Mouse (Mus musculus): ENCODE measurements around the gene Syde1.

Syde1 gene

DNA sequence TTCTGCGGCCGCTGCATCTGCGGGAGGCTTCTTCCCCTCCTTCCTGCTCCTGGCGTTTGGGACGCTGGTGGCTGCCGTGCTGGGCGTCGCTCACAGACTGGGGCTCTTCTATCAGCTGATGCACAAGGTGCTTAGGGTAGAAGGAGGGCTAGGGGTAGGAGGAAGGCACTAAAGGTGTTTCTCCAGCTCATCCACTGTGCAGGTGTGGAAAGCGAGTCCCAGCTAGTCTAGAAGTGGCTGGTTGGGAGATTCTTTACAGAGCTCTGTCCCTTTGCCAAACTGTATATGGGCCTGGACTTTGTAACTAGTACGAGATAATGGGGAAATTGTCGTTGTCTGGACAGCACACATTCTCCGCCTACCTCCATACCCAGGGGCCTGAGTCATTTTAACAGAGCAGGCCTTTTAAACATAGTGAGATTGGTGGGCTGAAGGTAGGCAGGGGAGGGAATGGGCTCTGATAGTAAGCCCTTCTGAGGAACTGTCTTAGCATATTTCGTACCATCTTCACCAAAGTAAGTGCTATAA lies 16.6 kb downstream of the Syde1 start:
- no peak for DNase-seq

DNA sequence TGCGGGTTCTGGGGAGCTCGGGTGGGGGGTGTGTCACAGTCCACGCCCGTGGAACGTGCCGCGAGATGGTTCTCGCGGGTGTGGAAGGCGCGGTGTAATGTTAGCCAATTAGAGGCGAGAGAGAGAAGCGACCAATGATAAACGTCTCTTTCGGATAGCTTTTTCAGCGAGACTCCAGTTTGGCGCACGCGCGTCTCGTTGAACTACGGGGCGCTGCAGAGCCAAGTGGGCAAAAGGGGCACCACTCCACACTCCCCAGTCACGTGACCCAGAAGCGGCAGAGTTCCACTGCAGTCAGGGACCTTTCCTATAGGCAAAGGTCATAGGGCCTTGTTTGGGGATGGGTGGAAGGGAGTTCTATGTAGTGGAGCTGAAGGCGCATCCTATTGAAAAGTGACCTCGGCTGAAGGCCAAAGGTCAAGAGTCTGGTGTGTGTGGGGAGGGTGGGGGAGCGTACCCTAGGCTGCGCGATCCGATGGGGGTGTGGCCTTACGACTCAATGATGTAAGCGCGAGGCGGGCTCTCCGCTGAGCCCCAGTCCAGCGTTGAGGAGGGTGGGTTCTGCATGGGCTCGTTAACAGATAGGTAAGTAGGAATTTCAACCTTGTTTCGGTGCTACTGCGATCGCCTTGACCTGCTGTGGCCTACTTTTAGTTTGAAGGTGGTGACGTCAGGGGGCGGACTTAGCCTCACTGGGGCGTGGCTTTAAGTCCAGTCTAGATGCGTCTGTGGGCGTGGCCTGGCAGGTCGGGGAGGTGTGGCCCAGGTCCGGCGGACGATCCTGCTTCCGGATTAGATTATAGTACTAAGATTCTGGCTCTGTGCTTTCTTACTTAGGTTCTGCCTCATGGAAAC lies 17.3 kb downstream of the Syde1 start, which contains the start of gene Ilvbl:
Ilvbl (plus strand) TSS at position 97 of the 855 bp plus-strand sequence.
- peak; percentile 97 for DNase-seq

DNA sequence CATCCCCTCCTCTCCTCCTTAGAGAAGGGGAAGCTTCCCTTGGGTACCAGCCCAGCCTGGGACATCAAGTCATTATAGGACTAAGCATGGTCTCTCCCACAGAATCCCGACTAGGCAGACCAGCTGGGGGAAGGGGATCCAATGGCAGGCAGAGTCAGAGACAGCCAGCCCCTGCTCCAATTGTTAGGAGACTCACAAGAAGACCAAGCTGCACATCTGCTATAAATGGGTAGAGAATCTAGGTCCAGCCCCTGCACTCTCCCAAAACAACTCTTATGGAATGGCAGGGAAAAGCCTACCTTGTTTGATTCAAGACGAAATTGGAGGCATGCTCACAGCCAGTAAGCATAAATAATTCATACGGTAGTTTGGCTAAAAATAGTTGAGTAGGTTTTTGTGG lies 18.5 kb downstream of the Syde1 start:
- no peak for DNase-seq

DNA sequence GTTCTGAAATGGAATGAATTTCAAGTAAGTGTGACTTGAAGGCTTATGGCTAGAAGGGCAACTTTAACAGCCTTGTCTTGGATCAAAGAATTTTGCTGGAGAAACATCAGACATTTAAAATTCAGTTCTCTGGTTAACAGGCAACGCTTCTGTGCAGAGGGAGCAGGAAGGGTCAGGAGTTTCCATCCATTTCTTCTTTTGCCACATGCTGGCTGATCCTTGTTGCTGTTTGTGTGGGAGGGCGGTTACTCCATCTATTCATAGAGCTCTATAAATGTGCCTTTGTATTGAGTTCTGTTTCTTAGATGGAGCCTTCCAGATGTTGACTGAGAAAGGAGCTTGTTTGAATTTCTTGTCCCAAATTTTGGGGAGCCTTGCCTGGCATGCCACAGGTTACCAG lies 20.9 kb downstream of the Syde1 start:
- peak; percentile 35 for DNase-seq

DNA sequence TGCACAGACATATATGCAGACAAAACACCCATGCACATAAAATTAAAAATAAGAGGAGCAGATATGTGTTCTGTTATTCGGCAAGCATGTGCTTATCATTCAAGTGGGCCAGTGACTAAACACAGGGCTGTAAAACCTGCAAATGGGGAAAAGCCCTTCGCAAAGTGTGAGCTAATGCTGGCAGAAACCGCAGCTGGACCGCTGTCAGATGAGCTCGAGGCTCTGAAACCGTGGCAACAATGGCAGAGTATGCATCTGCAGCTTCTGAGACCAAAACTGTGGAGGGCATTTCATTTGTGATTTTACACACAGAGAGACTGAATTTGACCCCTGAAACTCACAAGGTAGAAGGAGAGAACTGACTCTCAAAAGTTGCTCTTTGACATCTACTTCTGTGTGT lies 21.3 kb downstream of the Syde1 start:
- DNase-seq = no peak

DNA sequence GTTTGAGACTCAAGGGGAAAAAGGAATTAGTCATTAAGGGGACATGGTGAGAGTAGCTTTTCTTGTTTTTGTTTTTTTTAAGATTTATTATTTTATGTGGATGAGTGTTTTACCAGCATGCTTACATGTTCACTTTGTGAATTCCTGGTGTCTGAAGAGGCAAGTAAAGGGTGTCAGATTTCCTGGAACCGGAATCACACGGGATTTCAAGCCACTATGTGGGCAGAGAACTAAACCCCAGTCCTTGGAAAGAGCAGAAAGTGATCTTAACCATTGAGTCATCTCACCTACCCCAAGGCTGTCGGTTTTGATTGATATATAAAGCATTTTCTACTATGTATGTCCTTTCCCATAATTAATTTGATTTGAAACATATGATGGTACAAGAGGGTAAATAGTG lies 22.1 kb downstream of the Syde1 start:
- DNase-seq = no peak

DNA sequence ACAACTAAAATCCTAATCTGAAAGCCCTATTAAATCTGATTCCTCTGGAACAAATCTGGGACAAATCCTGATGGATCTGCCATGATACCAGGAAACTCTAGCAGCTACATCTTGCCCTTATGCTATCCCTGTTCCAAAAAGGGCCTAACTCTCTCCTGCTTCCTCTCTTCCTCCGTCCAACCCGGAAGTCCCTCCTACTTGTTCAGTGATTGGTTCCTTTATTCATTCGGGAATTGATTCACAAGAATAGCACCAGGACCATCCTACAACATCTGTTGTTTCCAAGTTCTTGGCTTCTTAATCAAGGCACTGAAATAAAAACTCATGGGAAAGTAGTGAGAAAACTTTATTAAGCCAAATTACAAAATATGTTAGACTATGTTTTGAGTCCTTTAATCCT lies 22.6 kb downstream of the Syde1 start:
- DNase-seq = no peak

DNA sequence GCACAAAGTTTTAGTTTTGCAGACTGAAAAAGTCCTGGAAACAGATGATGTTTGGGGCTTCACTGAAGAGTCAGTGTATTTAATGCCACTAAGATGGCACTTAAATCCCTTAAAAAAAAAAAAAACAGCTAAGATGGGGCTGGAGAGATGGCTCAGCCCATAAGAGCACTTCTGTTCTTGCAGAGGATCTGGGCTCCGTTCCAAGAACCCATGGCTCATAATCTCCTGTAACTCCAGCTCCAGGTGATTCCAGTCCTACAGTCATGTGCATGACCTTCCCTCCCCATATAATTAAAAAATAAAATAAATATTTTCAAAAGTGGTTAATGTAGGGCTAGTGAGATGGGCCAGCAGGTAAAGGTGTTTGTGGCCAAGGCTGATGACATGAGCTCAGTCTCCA lies 26.7 kb downstream of the Syde1 start:
- no peak for DNase-seq

DNA sequence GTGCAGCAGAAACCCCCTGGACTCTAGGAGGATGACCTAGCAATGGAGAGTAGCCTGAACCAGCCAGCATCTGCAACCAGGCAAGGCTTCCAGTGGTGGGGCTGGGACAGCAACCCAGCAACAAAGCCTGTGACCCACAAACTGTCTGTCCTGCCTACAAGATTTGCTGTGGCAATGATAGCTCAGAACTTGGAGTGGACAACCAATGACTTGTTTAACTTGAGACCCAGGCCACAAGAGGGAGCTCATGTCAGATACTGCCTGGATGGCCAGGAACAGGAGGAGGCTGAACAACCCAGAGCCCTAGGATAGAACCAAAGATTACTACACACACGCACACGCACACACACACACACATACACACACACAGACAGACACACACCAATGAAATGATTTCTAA lies 50.8 kb downstream of the Syde1 start:
- DNase-seq = peak; percentile 64
